Mouse (Mus musculus) ES-Bruce4 (cell line): ENCODE data around the gene Ubqln1.

Source experiments
- CTCF ChIP-seq: IDR thresholded peaks from one replicate; pipeline ENCODE4 v1.8.1; 2011; ENCODE audit warnings: low read depth, low read length
- EP300 ChIP-seq: IDR thresholded peaks from 2 replicates; pipeline ENCODE4 v1.6.1; 2011; ENCODE audit warnings: low read depth, low read length; ENCODE audit not compliant: insufficient read depth

GRCm38 (mm10) chr13:58215592-58216341, at the start of gene Ubqln1:
- TF ChIP-seq CTCF = no peak
- no peak for TF ChIP-seq EP300
